Mouse (Mus musculus) lung, postnatal 0 days (tissue): ENCODE measurements around the gene Trim31.

ENCODE experiments used
- CTCF ChIP-seq: IDR thresholded peaks from 2 replicates; pipeline ENCODE4 v1.5.1; 2016; ENCODE audit warnings: antibody characterized with exemption, mild to moderate bottlenecking
- EP300 ChIP-seq: IDR thresholded peaks from 2 replicates; pipeline ENCODE4 v1.6.1; 2016; ENCODE audit warnings: antibody characterized with exemption, mild to moderate bottlenecking, control low read depth

DNA sequence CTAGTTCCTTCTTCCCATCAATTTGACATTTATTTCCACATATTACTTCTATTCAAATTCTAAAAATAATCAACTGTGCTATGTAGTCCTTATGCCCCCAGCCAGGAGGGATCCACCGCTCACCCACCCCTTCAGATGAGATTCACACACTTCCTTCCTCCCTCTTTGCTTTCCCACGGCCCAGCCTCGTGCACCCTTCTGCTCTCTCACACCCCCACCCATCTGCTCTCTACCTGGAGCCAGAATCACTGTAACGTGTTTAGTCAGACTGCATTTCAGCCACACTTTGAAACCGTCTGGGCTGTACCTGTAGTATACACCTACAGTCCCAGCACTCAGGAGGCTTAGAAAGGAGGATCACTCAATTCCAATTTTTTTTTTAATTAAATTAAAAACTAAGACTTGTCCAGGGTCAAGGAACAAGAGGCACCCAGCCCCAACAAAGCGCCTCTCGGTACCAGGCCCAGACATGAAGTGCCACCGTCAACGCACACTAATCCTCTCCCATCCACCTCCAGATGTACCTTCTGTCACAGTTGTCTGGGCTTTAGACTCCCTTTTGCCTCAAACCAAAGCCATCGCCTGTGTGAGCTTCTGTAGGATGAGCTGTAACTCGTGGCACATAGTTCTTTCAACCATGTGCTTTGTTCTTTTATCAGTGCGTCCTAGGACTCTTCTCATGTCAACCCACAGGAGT lies 31.5 kb downstream of the Trim31 start:
- TF ChIP-seq CTCF: no peak
- no peak for TF ChIP-seq EP300
